Mouse (Mus musculus): ENCODE data around the gene Ywhah. TPM values are rescaled to one million over a fixed set of nuclear protein-coding genes. Genes with fewer than 3 reads are reported as not detected.

The Ywhah gene
- polyA plus RNA-seq (2012; rRNA removed): 188 and 199 TPM in 2 replicates

- peak; percentile 82 for DNase-seq (ENCODE audit: low read depth, low spot score)
- WGBS: under 1% methylated on average over 107 of the region's 121 CpGs
Measured at GRCm38 (mm10) chr5:33018561-33019425, at the start of gene Ywhah. TSS of gene Ywhah (plus strand) at chr5:33018816.

GRCm38 (mm10) chr5:32976541-32976940, 42.1 kb upstream of the Ywhah start:
- DNase-seq (ENCODE audit: low read depth, low spot score): no peak
- WGBS: 79% methylated on average over 4 of the region's 4 CpGs

GRCm38 (mm10) chr5:32977179-32977578, 41.4 kb upstream of the Ywhah start:
- DNase-seq (ENCODE audit: low read depth, low spot score): no peak

- DNase-seq (ENCODE audit: low read depth, low spot score): no peak
- WGBS: 100% methylated on average over 1 of the region's 1 CpGs
Measured at GRCm38 (mm10) chr5:32985379-32985778, 33.2 kb upstream of the Ywhah start.

- 92% methylated on average over 1 of the region's 1 CpGs for WGBS
- DNase-seq (ENCODE audit: low read depth, low spot score): no peak
Measured at GRCm38 (mm10) chr5:32987873-32988272, 30.7 kb upstream of the Ywhah start.

GRCm38 (mm10) chr5:32989959-32990640, 28.5 kb upstream of the Ywhah start:
- 72% methylated on average over 13 of the region's 13 CpGs for WGBS
- DNase-seq (ENCODE audit: low read depth, low spot score): no peak

- 72% methylated on average over 8 of the region's 8 CpGs for WGBS
- no peak for DNase-seq (ENCODE audit: low read depth, low spot score)
Measured at GRCm38 (mm10) chr5:32991152-32991551, 27.5 kb upstream of the Ywhah start.

- WGBS: 57% methylated on average over 2 of the region's 2 CpGs
- no peak for DNase-seq (ENCODE audit: low read depth, low spot score)
Measured at GRCm38 (mm10) chr5:32994471-32994870, 24.1 kb upstream of the Ywhah start.

- WGBS: 52% methylated on average over 4 of the region's 4 CpGs
- DNase-seq (ENCODE audit: low read depth, low spot score): no peak
Measured at GRCm38 (mm10) chr5:32995756-32996155, 22.9 kb upstream of the Ywhah start.

- 97% methylated on average over 1 of the region's 1 CpGs for WGBS
Measured at GRCm38 (mm10) chr5:32996560-32996959, 22.1 kb upstream of the Ywhah start.

GRCm38 (mm10) chr5:32997686-32998085, 20.9 kb upstream of the Ywhah start:
- WGBS: 46% methylated on average over 4 of the region's 4 CpGs
- no peak for DNase-seq (ENCODE audit: low read depth, low spot score)

More at GRCm38 (mm10) chr5:32996560-32996959, 22.1 kb upstream of the Ywhah start:
- no peak for DNase-seq (ENCODE audit: low read depth, low spot score)

- WGBS: 31% methylated on average over 4 of the region's 4 CpGs
- peak; percentile 29 for DNase-seq (ENCODE audit: low read depth, low spot score)
Measured at GRCm38 (mm10) chr5:32998783-32999182, 19.8 kb upstream of the Ywhah start.

GRCm38 (mm10) chr5:33001111-33001510, 17.5 kb upstream of the Ywhah start:
- WGBS: 92% methylated on average over 5 of the region's 5 CpGs
- DNase-seq (ENCODE audit: low read depth, low spot score): no peak

GRCm38 (mm10) chr5:33002781-33003180, 15.8 kb upstream of the Ywhah start:
- WGBS: 88% methylated on average over 5 of the region's 5 CpGs
- no peak for DNase-seq (ENCODE audit: low read depth, low spot score)

GRCm38 (mm10) chr5:33003500-33003899, 15.1 kb upstream of the Ywhah start:
- DNase-seq (ENCODE audit: low read depth, low spot score): no peak
- WGBS: 64% methylated on average over 6 of the region's 6 CpGs

GRCm38 (mm10) chr5:33004110-33004509, 14.5 kb upstream of the Ywhah start:
- no peak for DNase-seq (ENCODE audit: low read depth, low spot score)
- 59% methylated on average over 4 of the region's 4 CpGs for WGBS

GRCm38 (mm10) chr5:33005442-33006145, 13.0 kb upstream of the Ywhah start:
- WGBS: 80% methylated on average over 11 of the region's 11 CpGs
- no peak for DNase-seq (ENCODE audit: low read depth, low spot score)

- no peak for DNase-seq (ENCODE audit: low read depth, low spot score)
- WGBS: 64% methylated on average over 8 of the region's 8 CpGs
Measured at GRCm38 (mm10) chr5:33006670-33007069, 11.9 kb upstream of the Ywhah start.

- WGBS: 22% methylated on average over 4 of the region's 4 CpGs
Measured at GRCm38 (mm10) chr5:33007371-33007770, 11.2 kb upstream of the Ywhah start.

GRCm38 (mm10) chr5:33009301-33009700, 9.3 kb upstream of the Ywhah start:
- WGBS: 62% methylated on average over 2 of the region's 2 CpGs

More at GRCm38 (mm10) chr5:33007371-33007770, 11.2 kb upstream of the Ywhah start:
- no peak for DNase-seq (ENCODE audit: low read depth, low spot score)

More at GRCm38 (mm10) chr5:33009301-33009700, 9.3 kb upstream of the Ywhah start:
- no peak for DNase-seq (ENCODE audit: low read depth, low spot score)

Measured in large intestine, adult 2 months (tissue).